Mouse (Mus musculus) cerebellum, adult 2 months (tissue): ENCODE measurements at regions not wholly inside any gene's neighbourhood (a gene's known extent, or its start where the extent isn't known, plus 50 kb on each side); places are given as distances from the start of the nearest gene placed in this dataset.

Source experiments
- CTCF ChIP-seq: fragments of 200-500 bp; IDR thresholded peaks from 2 replicates; pipeline ENCODE4 v1.5.1; 2011; ENCODE audit warnings: low read depth, mild to moderate bottlenecking, control low read depth, low read length, moderate library complexity, borderline replicate concordance; ENCODE audit not compliant: insufficient read depth
- POLR2A ChIP-seq: fragments of 200-500 bp; IDR thresholded peaks from 2 replicates; pipeline ENCODE4 v1.6.1; 2011; ENCODE audit warnings: low read length, control low read depth, borderline replicate concordance; ENCODE audit not compliant: insufficient read depth

DNA sequence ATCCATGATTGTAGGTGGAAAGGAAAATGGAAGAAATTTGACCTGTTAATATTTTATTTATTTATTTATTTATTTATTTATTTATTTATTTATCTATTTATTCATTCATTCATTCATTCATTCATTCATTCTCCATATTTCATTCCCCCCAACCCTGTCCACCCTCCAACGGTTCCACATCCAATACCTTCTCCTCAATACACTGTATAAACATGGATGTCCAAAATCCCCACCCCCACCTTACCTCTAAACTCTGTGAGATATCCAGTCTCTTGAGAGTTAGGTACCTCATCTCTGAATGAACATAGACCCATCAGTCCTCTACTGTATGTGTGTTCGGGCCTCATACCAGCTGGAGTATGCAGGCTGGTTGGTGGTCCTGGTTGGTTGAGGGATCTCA lies 212.2 kb downstream of the Cdh7 start:
- TF ChIP-seq POLR2A (no peak), CTCF (no peak)
